Mouse (Mus musculus) kidney, adult 2 months (tissue): ENCODE measurements at regions not wholly inside any gene's neighbourhood (a gene's known extent, or its start where the extent isn't known, plus 50 kb on each side); places are given as distances from the start of the nearest gene placed in this dataset.

Experiments
- DNase-seq: peaks from one replicate; pipeline ENCODE4 v3.0.0; 2021
- H3K27ac ChIP-seq: fragments of 200-500 bp; 2 replicates; pipeline ENCODE4 v1.5.1; 2012; ENCODE audit warnings: low read depth, low read length, control low read depth, inconsistent platforms; ENCODE audit not compliant: insufficient read depth
- H3K27me3 ChIP-seq: fragments of 200-500 bp; replicated peaks from 2 replicates; pipeline ENCODE4 v1.6.1; 2012; ENCODE audit warnings: mild to moderate bottlenecking, moderate library complexity, low read length, inconsistent platforms; ENCODE audit not compliant: control insufficient read depth, insufficient read depth
- H3K36me3 ChIP-seq: fragments of 200-500 bp; 2 replicates; pipeline ENCODE4 v1.6.1; 2012; ENCODE audit warnings: mild to moderate bottlenecking, moderate library complexity, low read length, inconsistent platforms; ENCODE audit not compliant: control insufficient read depth, insufficient read depth
- H3K4me1 ChIP-seq: fragments of 200-500 bp; 2 replicates; pipeline ENCODE4 v1.6.1; 2011; ENCODE audit warnings: low read length; ENCODE audit not compliant: control insufficient read depth, insufficient read depth
- H3K4me3 ChIP-seq: fragments of 200-500 bp; 2 replicates; pipeline ENCODE4 v1.5.1; 2011; ENCODE audit warnings: mild to moderate bottlenecking, low read depth, low read length, control low read depth; ENCODE audit not compliant: insufficient read depth
- CTCF ChIP-seq: fragments of 200-500 bp; conservative IDR thresholded peaks from 2 replicates; pipeline ENCODE4 v1.5.1; 2011; ENCODE audit warnings: low read depth, mild to moderate bottlenecking, control low read depth, low read length, moderate library complexity, mixed read lengths; ENCODE audit not compliant: insufficient read depth, insufficient read length
- POLR2A ChIP-seq: fragments of 200-500 bp; IDR thresholded peaks from one replicate; pipeline ENCODE4 v1.6.1; 2011; ENCODE audit warnings: low read depth, low read length, control low read depth
- whole genome bisulfite sequencing: fragments of 180-500 bp; shearing (Covaris S2); methylation state at CpG from one replicate; pipeline ENCODE4 v1.1.7; 2018; 5-methylcytosine and 5-hydroxymethylcytosine counted together

- Histone ChIP-seq H3K27ac (no peak overlapping the region), H3K4me1 (no peaks in the 10 kb centered on the region), H3K4me3 (no peak overlapping the region), H3K27me3 (no peaks in the 10 kb centered on the region), H3K36me3 (no peaks in the 10 kb centered on the region)
- TF ChIP-seq CTCF (no peak), POLR2A (no peak)
- WGBS: 92% methylated on average over 14 of the region's 15 CpGs
- no peak for DNase-seq
Observed at GRCm38 (mm10) chr13:16100253-16100652, 88.6 kb downstream of the Inhba start.

GRCm38 (mm10) chr13:16114837-16115236 is 103.2 kb downstream of the Inhba start:
- Histone ChIP-seq H3K4me3 (no peak overlapping the region), H3K27ac (no peak overlapping the region), H3K4me1 (no peaks in the 10 kb centered on the region), H3K36me3 (no peaks in the 10 kb centered on the region), H3K27me3 (no peaks in the 10 kb centered on the region)
- TF ChIP-seq POLR2A (no peak), CTCF (no peak)
- 35% methylated on average over 2 of the region's 2 CpGs for WGBS
- no peak for DNase-seq

GRCm38 (mm10) chr13:16146686-16147085 is 135.0 kb downstream of the Inhba start:
- no peaks in the 10 kb centered on the region for H3K36me3 ChIP-seq
- no peaks in the 10 kb centered on the region for H3K27me3 ChIP-seq
- H3K4me3 ChIP-seq: no peak overlapping the region
- no peak overlapping the region for H3K27ac ChIP-seq
- H3K4me1 ChIP-seq: no peaks in the 10 kb centered on the region
- no peak for DNase-seq
- TF ChIP-seq POLR2A (no peak), CTCF (no peak)

- no peaks in the 10 kb centered on the region for H3K27me3 ChIP-seq
- no peak overlapping the region for H3K4me3 ChIP-seq
- no peak for DNase-seq
- H3K36me3 ChIP-seq: no peaks in the 10 kb centered on the region
- no peaks in the 10 kb centered on the region for H3K4me1 ChIP-seq
- WGBS: 91% methylated on average over 1 of the region's 1 CpGs
- no peak overlapping the region for H3K27ac ChIP-seq
- no peak for TF ChIP-seq CTCF
Observed at GRCm38 (mm10) chr13:16154926-16155325, 143.3 kb downstream of the Inhba start.

GRCm38 (mm10) chr13:16165204-16165894 is 153.7 kb downstream of the Inhba start:
- no peak overlapping the region for H3K27ac ChIP-seq
- TF ChIP-seq CTCF: no peak
- TF ChIP-seq POLR2A: no peak
- H3K36me3 ChIP-seq: no peaks in the 10 kb centered on the region
- 64% methylated on average over 5 of the region's 5 CpGs for WGBS
- no peaks in the 10 kb centered on the region for H3K27me3 ChIP-seq
- no peak for DNase-seq
- H3K4me1 ChIP-seq: no peaks in the 10 kb centered on the region
- H3K4me3 ChIP-seq: no peak overlapping the region

- Histone ChIP-seq H3K4me1 (no peaks in the 10 kb centered on the region), H3K36me3 (no peaks in the 10 kb centered on the region), H3K4me3 (no peak overlapping the region), H3K27ac (no peak overlapping the region), H3K27me3 (no peaks in the 10 kb centered on the region)
- DNase-seq: no peak
- WGBS: 92% methylated on average over 1 of the region's 1 CpGs
- TF ChIP-seq CTCF (no peak), POLR2A (no peak)
Observed at GRCm38 (mm10) chr13:16196692-16197091, 185.0 kb downstream of the Inhba start.

- DNase-seq: no peak
- no peaks in the 10 kb centered on the region for H3K27me3 ChIP-seq
- H3K4me1 ChIP-seq: no peaks in the 10 kb centered on the region
- no peak overlapping the region for H3K4me3 ChIP-seq
- no peak for TF ChIP-seq CTCF
- no peak for TF ChIP-seq POLR2A
- 63% methylated on average over 1 of the region's 1 CpGs for WGBS
- no peaks in the 10 kb centered on the region for H3K36me3 ChIP-seq
- no peak overlapping the region for H3K27ac ChIP-seq
Observed at GRCm38 (mm10) chr13:16200046-16200445, 188.4 kb downstream of the Inhba start.

GRCm38 (mm10) chr13:16203147-16203546 is 191.5 kb downstream of the Inhba start:
- Histone ChIP-seq H3K4me1 (no peaks in the 10 kb centered on the region), H3K27ac (no peak overlapping the region), H3K4me3 (no peak overlapping the region), H3K27me3 (no peaks in the 10 kb centered on the region), H3K36me3 (no peaks in the 10 kb centered on the region)
- no peak for DNase-seq
- WGBS: 81% methylated on average over 3 of the region's 3 CpGs
- TF ChIP-seq POLR2A: no peak
- no peak for TF ChIP-seq CTCF
